Mouse (Mus musculus) T-helper 17 cell (primary cell): Measurements from ENCODE around the gene Itih2.

ENCODE experiments used
- in situ Hi-C, 2 experiments: fragments of 300-600 bp; cut with MboI, MseI; formaldehyde crosslinking; loops; 1 replicate in 1 of 2; 2 replicates in 1 of 2; pipeline ENCODE4 v1.15.1; 2025; ENCODE audit warnings: high pct_unique_total_duplicates in 2 of 2

Itih2 gene

GRCm38 (mm10) chr2:10047758-10048436 is 83.3 kb downstream of the Itih2 start:
- in situ Hi-C loops = loop anchor here in 1 of 2 experiments (5.0 kb wide), 1 partner anchor 34 kb away; the partner anchor contains the start of genes Atp5c1 and Kin
